Mouse (Mus musculus) frontal cortex, postnatal 10 days (tissue): Measurements from ENCODE around the gene Dph2.

Experiments used
- DNase-seq, 2 experiments: peaks; one replicate each; pipeline ENCODE4 v3.0.0; 2022; ENCODE audit warnings: low spot score in 2 of 2, mixed read lengths in 1 of 2

Dph2 gene

GRCm38 (mm10) chr4:117912131-117912561 is 20.3 kb upstream of the Dph2 start:
- no peak for DNase-seq

GRCm38 (mm10) chr4:117908834-117909453 is 17.1 kb upstream of the Dph2 start:
- DNase-seq: peak in 1 of 2 experiments; percentile 62

GRCm38 (mm10) chr4:117906196-117906595 is 14.4 kb upstream of the Dph2 start:
- DNase-seq: no peak

- DNase-seq: no peak
Measured at GRCm38 (mm10) chr4:117904761-117905160, 12.9 kb upstream of the Dph2 start.

- DNase-seq: no peak
Measured at GRCm38 (mm10) chr4:117904094-117904493, 12.3 kb upstream of the Dph2 start.

- DNase-seq: no peak
Measured at GRCm38 (mm10) chr4:117898111-117898510, 6.3 kb upstream of the Dph2 start.

GRCm38 (mm10) chr4:117896031-117896430 is 4.2 kb upstream of the Dph2 start:
- DNase-seq: no peak

GRCm38 (mm10) chr4:117895339-117895738 is 3.5 kb upstream of the Dph2 start:
- DNase-seq: no peak

GRCm38 (mm10) chr4:117894601-117895000 is 2.8 kb upstream of the Dph2 start:
- no peak for DNase-seq

- no peak for DNase-seq
Measured at GRCm38 (mm10) chr4:117893376-117893775, 1.5 kb upstream of the Dph2 start.

GRCm38 (mm10) chr4:117890750-117891149 is 1.1 kb downstream of the Dph2 start:
- no peak for DNase-seq

- DNase-seq: no peak
Measured at GRCm38 (mm10) chr4:117890031-117890430, 1.8 kb downstream of the Dph2 start.

GRCm38 (mm10) chr4:117889471-117889870 is 2.4 kb downstream of the Dph2 start:
- DNase-seq: no peak

- DNase-seq: no peak
Measured at GRCm38 (mm10) chr4:117887920-117888319, 3.9 kb downstream of the Dph2 start.

- DNase-seq: peak; percentile 93 to 95
Measured at GRCm38 (mm10) chr4:117887133-117887532, 4.7 kb downstream of the Dph2 start, which contains the start of gene Atp6v0b. TSS of gene Atp6v0b (minus strand) at chr4:117887333.

GRCm38 (mm10) chr4:117886644-117887043 is 5.2 kb downstream of the Dph2 start:
- DNase-seq: no peak

- no peak for DNase-seq
Measured at GRCm38 (mm10) chr4:117885994-117886393, 5.8 kb downstream of the Dph2 start.

GRCm38 (mm10) chr4:117885093-117885492 is 6.7 kb downstream of the Dph2 start:
- no peak for DNase-seq

- no peak for DNase-seq
Measured at GRCm38 (mm10) chr4:117884146-117884545, 7.7 kb downstream of the Dph2 start.

GRCm38 (mm10) chr4:117882701-117883691 is 8.8 kb downstream of the Dph2 start, which contains the start of gene B4galt2:
TSS of gene B4galt2 (minus strand) at chr4:117883487.
- DNase-seq: peak; percentile 49 to 75

- no peak for DNase-seq
Measured at GRCm38 (mm10) chr4:117878703-117879102, 13.1 kb downstream of the Dph2 start.

GRCm38 (mm10) chr4:117878301-117878700 is 13.5 kb downstream of the Dph2 start:
- DNase-seq: no peak

- no peak for DNase-seq
Measured at GRCm38 (mm10) chr4:117873615-117874014, 18.2 kb downstream of the Dph2 start.
